Mouse (Mus musculus) R1 (cell line): ENCODE results near the gene Slc25a28.

Source experiments
- DNase-seq: peaks from one replicate; pipeline ENCODE4 v3.0.0-alpha.2; 2018; ENCODE audit warnings: low read depth, low spot score

Slc25a28 gene

GRCm38 (mm10) chr19:43678467-43679003 lies 3.9 kb upstream of the Slc25a28 start:
- no peak for DNase-seq

- peak; percentile 54 for DNase-seq
These were observed 1.1 kb upstream of the Slc25a28 start for GRCm38 (mm10) chr19:43675525-43676400.

- DNase-seq = peak; percentile 45
These were observed 378 bp downstream of the Slc25a28 start for GRCm38 (mm10) chr19:43674316-43674689.

GRCm38 (mm10) chr19:43673513-43674315 lies 967 bp downstream of the Slc25a28 start:
- no peak for DNase-seq

GRCm38 (mm10) chr19:43671054-43671453 lies 3.6 kb downstream of the Slc25a28 start:
- DNase-seq = no peak

- DNase-seq = peak; percentile 25
These were observed 5.4 kb downstream of the Slc25a28 start for GRCm38 (mm10) chr19:43669136-43669759.

- peak; percentile 33 for DNase-seq
These were observed 7.3 kb downstream of the Slc25a28 start for GRCm38 (mm10) chr19:43667430-43667809.

- no peak for DNase-seq
These were observed 7.8 kb downstream of the Slc25a28 start for GRCm38 (mm10) chr19:43666661-43667429.

- DNase-seq = peak; percentile 67
These were observed 9.1 kb downstream of the Slc25a28 start for GRCm38 (mm10) chr19:43665441-43666048.

- no peak for DNase-seq
These were observed 11.2 kb downstream of the Slc25a28 start for GRCm38 (mm10) chr19:43663471-43663870.

- peak; percentile 76 for DNase-seq
These were observed 12.3 kb downstream of the Slc25a28 start for GRCm38 (mm10) chr19:43662176-43662967.

GRCm38 (mm10) chr19:43660774-43661173 lies 13.9 kb downstream of the Slc25a28 start:
- no peak for DNase-seq

GRCm38 (mm10) chr19:43659632-43660031 lies 15.0 kb downstream of the Slc25a28 start:
- no peak for DNase-seq

- peak; percentile 84 for DNase-seq
These were observed 18.8 kb downstream of the Slc25a28 start for GRCm38 (mm10) chr19:43655735-43656492.

- DNase-seq = no peak
These were observed 23.4 kb downstream of the Slc25a28 start for GRCm38 (mm10) chr19:43651241-43651785.

GRCm38 (mm10) chr19:43648343-43648742 lies 26.3 kb downstream of the Slc25a28 start:
- no peak for DNase-seq

- DNase-seq = no peak
These were observed 27.4 kb downstream of the Slc25a28 start for GRCm38 (mm10) chr19:43647261-43647660.

GRCm38 (mm10) chr19:43646852-43647251 lies 27.8 kb downstream of the Slc25a28 start:
- DNase-seq = no peak

- DNase-seq = no peak
These were observed 29.2 kb downstream of the Slc25a28 start for GRCm38 (mm10) chr19:43645508-43645907.
